Mouse (Mus musculus): ENCODE data around the gene Ctss. TPM values are rescaled to one million over a fixed set of nuclear protein-coding genes. Genes with fewer than 3 reads are reported as not detected.
"Not testable (repeated sequence)": the region's sequence is repeated elsewhere in the genome, so short reads cannot be mapped to it uniquely, and the experiment has no call there.

Gene Ctss
- total RNA-seq, 2 experiments from 2014 or later = 2.2 to 4.0 TPM

GRCm38 (mm10) chr3:95533364-95533763 is 6.8 kb downstream of the Ctss start:
- DNase-seq (ENCODE audit: low spot score) = no peak

- no peak for DNase-seq (ENCODE audit: low spot score)
Observed at GRCm38 (mm10) chr3:95534927-95535326, 8.3 kb downstream of the Ctss start.

DNA sequence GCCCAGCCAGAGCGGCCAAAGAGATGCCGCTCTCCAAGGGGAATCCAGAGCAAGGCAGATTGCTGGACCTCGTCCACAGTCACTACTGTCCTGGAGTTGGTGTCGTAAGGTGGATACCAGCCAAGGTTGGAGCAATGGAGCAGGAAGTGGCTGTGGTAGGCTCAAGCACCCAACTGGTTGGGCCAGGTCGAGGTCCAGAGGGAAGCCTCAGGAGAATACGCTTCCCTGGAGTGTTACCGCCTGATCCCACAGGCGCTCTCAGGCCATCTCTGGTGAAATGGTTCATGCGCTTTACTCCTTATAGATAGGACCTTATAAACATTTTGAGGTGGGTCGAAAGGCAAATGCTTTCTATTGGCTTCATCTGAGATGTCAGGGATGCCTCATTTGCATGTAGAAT is 12.3 kb downstream of the Ctss start:
- no peak for DNase-seq (ENCODE audit: low spot score)

DNA sequence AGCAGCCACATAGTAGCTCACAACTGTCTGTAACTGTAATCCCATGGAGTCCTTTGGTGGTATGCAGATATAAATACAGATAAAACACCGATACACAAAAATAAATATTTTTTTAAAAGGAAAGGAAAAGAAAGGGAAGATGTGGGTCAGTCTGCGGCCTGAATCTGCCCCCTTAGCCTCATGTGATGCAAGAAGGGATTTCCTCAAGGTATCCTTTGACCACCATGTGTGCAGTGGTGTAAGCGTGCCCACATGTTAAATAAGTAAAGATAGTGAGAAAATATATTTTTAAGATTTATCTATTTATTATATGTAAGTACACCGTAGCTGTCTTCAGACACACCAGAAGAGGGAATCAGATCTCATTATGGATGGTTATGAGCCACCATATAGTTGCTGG is 13.3 kb downstream of the Ctss start:
- no peak for DNase-seq (ENCODE audit: low spot score)

GRCm38 (mm10) chr3:95541186-95541585 is 14.6 kb downstream of the Ctss start:
- not testable (repeated sequence) for DNase-seq (ENCODE audit: low spot score)

GRCm38 (mm10) chr3:95542171-95542570 is 15.6 kb downstream of the Ctss start:
- DNase-seq (ENCODE audit: low spot score) = no peak

DNA sequence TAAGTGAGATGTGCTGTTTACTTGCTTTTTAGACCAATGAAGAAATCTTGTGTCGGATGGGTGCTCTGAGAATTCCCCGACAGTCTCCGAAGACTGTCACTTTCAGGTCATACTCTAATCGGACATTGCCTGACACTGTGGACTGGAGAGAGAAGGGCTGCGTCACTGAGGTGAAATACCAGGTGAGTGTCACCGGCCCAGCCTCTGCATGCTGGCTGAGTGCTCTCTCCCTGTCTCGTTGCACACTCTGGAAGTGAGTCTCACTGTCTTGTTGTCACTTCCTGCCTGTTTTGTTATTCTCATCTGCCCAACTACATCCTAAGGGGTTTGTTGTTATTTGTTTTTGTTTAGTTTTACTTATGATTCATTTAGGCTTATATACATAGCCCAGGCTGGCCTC is 16.4 kb downstream of the Ctss start:
- no peak for DNase-seq (ENCODE audit: low spot score)

- no peak for DNase-seq (ENCODE audit: low spot score)
Observed at GRCm38 (mm10) chr3:95550176-95550575, 23.6 kb downstream of the Ctss start.

DNA sequence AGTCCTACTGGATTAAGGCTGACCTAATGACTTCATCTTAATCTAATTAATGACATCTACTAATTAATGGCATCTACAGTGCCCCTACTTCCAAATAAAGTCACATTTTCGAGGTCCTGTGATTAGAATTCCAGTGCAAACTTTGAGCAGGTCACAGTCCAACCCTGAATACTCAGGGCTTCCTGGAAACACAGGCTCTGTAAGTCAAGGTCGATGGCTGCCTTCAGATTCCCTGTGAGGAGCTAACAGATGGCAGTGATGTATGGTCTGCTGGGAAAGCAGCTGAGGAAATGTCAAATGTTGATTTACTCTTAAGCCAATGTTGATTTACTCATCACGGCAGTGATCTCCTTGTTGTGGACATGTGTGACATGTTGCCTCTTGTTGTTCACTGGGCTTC is 27.4 kb downstream of the Ctss start:
- DNase-seq (ENCODE audit: low spot score) = no peak

- DNase-seq (ENCODE audit: low spot score) = no peak
Observed at GRCm38 (mm10) chr3:95559437-95559836, 32.9 kb downstream of the Ctss start, which contains the start of gene Hormad1. Gene Hormad1, plus strand, starts transcription at chr3:95559677.

- no peak for DNase-seq (ENCODE audit: low spot score)
Observed at GRCm38 (mm10) chr3:95560738-95561137, 34.2 kb downstream of the Ctss start.

DNA sequence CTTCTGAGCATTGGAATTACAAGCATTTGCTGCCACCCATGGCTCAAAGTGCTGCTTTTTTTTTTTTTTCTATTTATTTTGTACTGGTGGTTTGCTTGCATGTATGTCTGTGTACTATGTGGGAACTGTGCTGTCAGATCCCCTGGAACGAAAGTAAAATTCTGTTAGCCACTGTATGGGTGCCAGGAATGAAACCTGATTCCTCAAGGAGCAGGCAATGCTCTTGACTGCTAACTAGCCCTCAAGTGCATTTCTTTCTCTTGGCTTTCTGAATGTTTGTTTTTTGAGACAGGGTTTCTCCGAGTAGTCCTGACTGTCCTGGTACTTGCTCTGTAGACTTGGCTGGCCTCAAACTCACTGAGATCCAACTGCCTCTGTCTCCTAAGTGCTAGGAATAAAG is 35.2 kb downstream of the Ctss start:
- no peak for DNase-seq (ENCODE audit: low spot score)

GRCm38 (mm10) chr3:95569585-95569984 is 43.0 kb downstream of the Ctss start:
- DNase-seq (ENCODE audit: low spot score) = no peak

DNA sequence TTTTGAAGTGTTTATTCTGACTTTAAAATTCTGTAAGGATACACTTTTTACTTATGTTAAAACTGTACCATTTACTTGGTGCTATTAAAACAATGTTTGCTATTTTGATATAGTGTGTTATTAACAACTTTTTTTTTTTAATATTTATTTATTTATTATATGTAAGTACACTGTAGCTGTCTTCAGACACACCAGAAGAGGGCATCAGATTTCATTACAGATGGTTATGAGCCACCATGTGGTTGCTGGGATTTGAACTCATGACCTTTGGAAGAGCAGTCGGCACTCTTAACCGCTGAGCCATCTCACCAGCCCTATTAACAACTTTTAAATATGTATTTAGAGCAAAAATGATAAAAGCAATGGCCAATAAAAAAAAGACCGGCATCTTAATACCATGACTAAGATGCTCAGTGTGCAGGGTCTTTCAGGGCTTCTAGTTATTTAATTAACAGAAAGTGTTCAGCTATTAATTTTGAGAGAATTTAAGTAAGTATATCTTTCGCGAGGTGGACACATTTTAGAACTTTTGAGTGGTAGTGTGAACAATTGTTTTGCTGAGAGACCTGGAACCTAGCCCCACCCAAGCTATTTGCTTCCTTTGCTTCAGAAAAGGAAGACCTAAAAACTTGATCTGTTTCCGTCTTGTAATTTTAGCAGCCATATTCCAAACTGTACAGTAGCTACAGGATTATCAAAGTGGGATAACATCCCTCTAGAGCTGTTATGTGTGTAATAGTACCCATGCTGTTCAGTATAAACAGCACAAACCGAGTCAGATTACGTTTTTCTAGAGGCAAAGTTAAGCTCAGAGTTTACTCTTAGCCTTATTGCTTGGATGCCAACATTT is 61.4 kb downstream of the Ctss start:
- DNase-seq (ENCODE audit: low spot score) = no peak

GRCm38 (mm10) chr3:95588604-95589086 is 62.1 kb downstream of the Ctss start, which contains the start of gene Golph3l:
Gene Golph3l, plus strand, starts transcription at chr3:95588934.
- DNase-seq (ENCODE audit: low spot score) = peak; percentile 97

DNA sequence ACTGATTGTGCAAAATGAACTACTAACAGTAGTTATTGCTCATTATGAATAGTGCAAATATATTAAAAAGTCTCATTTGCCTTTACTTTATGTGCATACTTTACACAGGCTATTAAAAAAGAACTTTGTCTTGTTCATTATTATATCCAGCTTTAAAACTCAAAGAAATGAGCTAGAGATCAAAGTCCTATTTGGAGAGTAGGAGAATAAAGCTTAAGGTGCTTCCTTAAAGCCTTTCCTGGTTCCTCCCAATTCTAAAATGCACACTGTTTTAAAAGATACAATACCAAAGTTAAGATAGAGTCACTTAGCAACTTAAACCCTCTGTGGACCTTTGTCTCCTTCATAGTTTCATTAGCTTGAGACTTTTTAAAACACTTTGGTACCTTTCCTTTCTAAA is 72.1 kb downstream of the Ctss start:
- no peak for DNase-seq (ENCODE audit: low spot score)

DNA sequence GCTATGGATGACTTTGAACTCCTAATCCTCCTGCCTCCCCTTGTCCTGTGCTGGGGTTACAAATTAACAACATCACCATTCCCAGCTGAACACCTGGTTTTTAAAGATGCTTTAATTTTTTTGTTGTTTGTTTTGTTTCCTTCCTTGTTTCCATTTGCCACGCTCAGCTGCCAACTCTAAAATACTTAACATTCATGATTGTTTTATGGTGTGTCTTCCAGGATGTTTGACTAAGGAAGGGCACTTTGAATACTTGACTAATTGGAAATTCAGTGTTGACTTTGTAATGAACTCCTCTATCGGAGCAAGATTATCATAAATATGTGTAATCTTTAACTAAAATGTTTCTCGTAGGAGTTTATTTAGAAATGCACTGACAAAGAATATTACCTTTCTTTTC is 74.7 kb downstream of the Ctss start:
- no peak for DNase-seq (ENCODE audit: low spot score)

Other genes with a start within 250 kb of the Ctss start
- 10 to 100 TPM; 29.7 to 30.6 TPM for gene Mindy1, start 245.4 kb upstream of the Ctss start, total RNA-seq (2021)
- gene Prune1, start 244.7 kb upstream of the Ctss start, total RNA-seq (2021) = 10 to 100 TPM; 51.3 to 56.0 TPM
- under 1 TPM in 1 of 2 experiments, not detected in 1; 0.17 TPM for gene Anxa9, start 219.6 kb upstream of the Ctss start, total RNA-seq (2021)
- gene Cers2, start 212.0 kb upstream of the Ctss start, total RNA-seq (2021) = 10 to 100 TPM; 14.7 to 22.1 TPM
- gene Setdb1, start 169.6 kb upstream of the Ctss start, total RNA-seq (2021) = 10 to 100 TPM in 1 of 2 experiments, 1 to 10 TPM in 1; 8.9 to 10.8 TPM
- gene 4930558C23Rik, start 123.9 kb upstream of the Ctss start, total RNA-seq (2021) = under 1 TPM; 0.32 to 0.33 TPM
- 10 to 100 TPM; 41.3 to 46.5 TPM for gene Arnt, start 92.4 kb upstream of the Ctss start, total RNA-seq (2021)
- gene Ctsk, start 27.5 kb upstream of the Ctss start, total RNA-seq (2021) = 1 to 10 TPM; 3.2 to 4.6 TPM
- not detected for gene Hormad1, start 32.9 kb downstream of the Ctss start, total RNA-seq (2021)
- gene Golph3l, start 62.1 kb downstream of the Ctss start, total RNA-seq (2021) = 10 to 100 TPM; 10.3 to 11.1 TPM
- gene Ensa, start 98.2 kb downstream of the Ctss start, total RNA-seq (2021) = 100 to 1,000 TPM in 1 of 2 experiments, 10 to 100 TPM in 1; 95.9 to 106 TPM
- 10 to 100 TPM; 96.0 to 99.4 TPM for gene Mcl1, start 132.0 kb downstream of the Ctss start, total RNA-seq (2021)
- gene Adamtsl4, start 161.1 kb downstream of the Ctss start, total RNA-seq (2021) = 10 to 100 TPM; 25.9 to 30.8 TPM
- 10 to 100 TPM; 15.5 to 30.3 TPM for gene Ecm1, start 212.8 kb downstream of the Ctss start, total RNA-seq (2021)
- 10 to 100 TPM; 25.7 to 26.7 TPM for gene Tars2, start 233.4 kb downstream of the Ctss start, total RNA-seq (2021)

Measured in gastrocnemius, adult 18-20 months (tissue).